Mouse (Mus musculus) lung, embryonic 16.5 days (tissue): Measurements from ENCODE around the gene Sgms1. TPM values are rescaled to one million over a fixed set of nuclear protein-coding genes. Genes with fewer than 3 reads are reported as not detected.

Experiments used
- ATAC-seq: fragments of 200-750 bp; cut with Nextera tagmentation; 2 replicates; pipeline ENCODE4 v1.8.0; 2017; ENCODE audit warnings: low read depth, mild to moderate bottlenecking, moderate library complexity
- H3K27ac ChIP-seq: fragments of 300-500 bp; sonication (generic); 2 replicates; pipeline ENCODE4 v1.5.1; 2014; ENCODE audit warnings: mild to moderate bottlenecking, control low read depth, low read length
- H3K27me3 ChIP-seq: fragments of 300-500 bp; sonication (generic); 2 replicates; pipeline ENCODE4 v1.6.1; 2014; ENCODE audit warnings: low read depth, low read length, mixed read lengths; ENCODE audit not compliant: control insufficient read depth, insufficient read depth
- H3K36me3 ChIP-seq: fragments of 300-500 bp; sonication (generic); 2 replicates; pipeline ENCODE4 v1.6.1; 2014; ENCODE audit warnings: low read length; ENCODE audit not compliant: control insufficient read depth, insufficient read depth
- H3K4me1 ChIP-seq: fragments of 300-500 bp; sonication (generic); replicated peaks from 2 replicates; pipeline ENCODE4 v1.6.1; 2014; ENCODE audit warnings: low read length, mixed read lengths; ENCODE audit not compliant: control insufficient read depth, insufficient read depth
- H3K4me2 ChIP-seq: fragments of 300-500 bp; sonication (generic); 2 replicates; pipeline ENCODE4 v1.6.1; 2014; ENCODE audit warnings: low read depth, low read length, control low read depth
- H3K4me3 ChIP-seq: fragments of 300-500 bp; sonication (generic); 2 replicates; pipeline ENCODE4 v1.5.1; 2014; ENCODE audit warnings: mild to moderate bottlenecking, low read length, control low read depth
- H3K9ac ChIP-seq: fragments of 300-500 bp; sonication (generic); 2 replicates; pipeline ENCODE4 v1.6.1; 2014; ENCODE audit warnings: low read length, control low read depth
- H3K9me3 ChIP-seq: fragments of 300-500 bp; sonication (generic); 2 replicates; pipeline ENCODE4 v1.6.1; 2016; ENCODE audit warnings: low read length; ENCODE audit not compliant: control insufficient read depth
- WGBS: fragments of 180-500 bp; shearing (Covaris S2); extraction: QIAGEN DNeasy Blood & Tissue Kit; methylation state at CpG from one replicate; pipeline ENCODE4 v1.1.7; 2014; 5-methylcytosine and 5-hydroxymethylcytosine counted together
- polyA plus RNA-seq: library from polyadenylated mRNA; unstranded; fragments of >200 nt; fragmentation: Nextera tagmentation; extraction: Ambion mirVana; gene quantifications from 2 replicates; pipeline ENCODE4 v1.2.1, GENCODE M21; 2015

The Sgms1 gene
- polyA plus RNA-seq, 1 experiment from 2014 or later: 63.3 TPM

DNA sequence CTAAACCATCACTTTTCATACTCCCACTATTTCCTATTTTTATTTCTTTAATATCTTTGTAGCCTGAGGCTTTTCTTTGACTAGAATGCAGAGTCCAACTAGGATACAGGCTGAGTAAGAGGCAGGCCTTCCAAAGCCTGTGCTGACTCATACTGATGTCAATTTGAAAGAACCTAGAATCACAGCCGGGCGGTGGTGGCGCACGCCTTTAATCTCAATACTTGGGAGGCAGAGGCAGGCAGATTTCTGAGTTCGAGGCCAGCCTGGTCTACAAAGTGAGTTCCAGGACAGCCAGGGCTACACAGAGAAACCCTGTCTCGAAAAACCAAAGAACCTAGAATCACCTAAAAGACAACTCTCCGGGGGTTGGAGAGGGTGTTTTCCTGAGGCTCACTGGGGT, 214.5 kb downstream of the Sgms1 start:
- H3K4me1 ChIP-seq: peaks cover 31% of the 10 kb centered on the region
- H3K36me3 ChIP-seq: 0 out of 2 replicates have a peak, but pooled peaks cover 2% of the 10 kb centered on the region
- no peak overlapping the region for H3K4me3 ChIP-seq
- H3K27ac ChIP-seq: no peak overlapping the region
- H3K9me3 ChIP-seq: no peaks in the 10 kb centered on the region
- H3K27me3 ChIP-seq: no peaks in the 10 kb centered on the region
- ATAC-seq: no peak
- 96% methylated on average over 7 of the region's 7 CpGs for WGBS
- no peak overlapping the region for H3K4me2 ChIP-seq
- H3K9ac ChIP-seq: no peak overlapping the region

DNA sequence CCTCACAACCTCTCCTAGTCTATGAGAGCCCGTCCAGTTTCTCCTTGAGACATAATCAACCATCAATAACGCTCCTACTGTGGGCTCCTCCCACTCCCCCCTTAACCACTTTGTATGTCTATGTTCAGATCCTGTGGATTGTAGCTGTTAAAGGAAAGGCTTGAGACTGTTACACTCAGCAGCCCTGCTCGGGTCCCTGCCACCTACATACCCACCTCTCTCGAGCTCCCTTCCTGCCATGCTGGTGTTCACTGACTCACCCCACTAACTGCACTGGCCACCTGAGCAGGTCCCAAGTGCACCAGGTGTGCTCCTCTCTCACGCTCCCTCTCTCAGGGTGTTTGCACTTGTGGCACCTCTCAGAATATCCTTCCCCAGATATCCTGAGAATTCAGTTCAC, 215.0 kb downstream of the Sgms1 start:
- Histone ChIP-seq H3K4me1 (peaks cover 29% of the 10 kb centered on the region), H3K27ac (no peak overlapping the region), H3K9ac (no peak overlapping the region), H3K36me3 (0 out of 2 replicates have a peak, but pooled peaks cover 2% of the 10 kb centered on the region), H3K4me2 (no peak overlapping the region), H3K27me3 (no peaks in the 10 kb centered on the region), H3K9me3 (no peaks in the 10 kb centered on the region), H3K4me3 (no peak overlapping the region)
- no peak for ATAC-seq
- WGBS: 67% methylated on average over 5 of the region's 5 CpGs

DNA sequence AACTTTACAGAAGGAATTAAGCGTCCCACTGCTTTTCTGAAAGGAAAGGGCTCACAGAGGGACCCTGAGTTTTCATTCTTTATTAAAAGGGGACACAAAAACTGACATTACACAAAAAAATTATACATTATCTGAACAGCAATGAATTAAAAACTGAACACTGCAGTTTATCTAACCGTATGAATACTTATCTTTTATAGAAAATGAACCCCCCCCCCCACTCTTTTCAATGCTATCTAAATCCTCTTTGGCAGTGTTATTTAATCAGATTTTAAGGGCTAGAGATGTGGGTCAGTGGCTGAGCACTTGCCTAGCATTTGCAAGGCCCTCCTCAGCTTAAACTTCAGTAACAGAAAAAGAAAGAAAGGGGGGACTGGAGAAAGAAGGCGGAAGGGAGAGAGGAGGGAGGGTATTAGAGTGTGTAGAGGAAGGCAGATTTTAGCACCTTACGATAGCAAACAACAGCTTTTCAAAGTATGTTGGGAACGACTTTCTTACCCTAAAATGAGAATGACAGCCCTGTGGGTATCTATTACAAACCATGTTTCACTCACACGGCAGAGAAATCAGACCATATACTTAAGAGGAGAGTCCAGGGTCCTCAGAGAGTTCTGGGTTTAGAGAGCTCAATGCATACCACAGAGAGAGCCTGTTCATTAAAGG, 215.9 kb downstream of the Sgms1 start:
- H3K36me3 ChIP-seq: 0 out of 2 replicates have a peak, but pooled peaks cover 2% of the 10 kb centered on the region
- ATAC-seq: no peak
- H3K27ac ChIP-seq: no peak overlapping the region
- H3K27me3 ChIP-seq: no peaks in the 10 kb centered on the region
- no peak overlapping the region for H3K9ac ChIP-seq
- H3K4me1 ChIP-seq: peaks cover 20% of the 10 kb centered on the region
- 72% methylated on average over 6 of the region's 6 CpGs for WGBS
- no peaks in the 10 kb centered on the region for H3K9me3 ChIP-seq
- H3K4me2 ChIP-seq: no peak overlapping the region
- H3K4me3 ChIP-seq: no peak overlapping the region

DNA sequence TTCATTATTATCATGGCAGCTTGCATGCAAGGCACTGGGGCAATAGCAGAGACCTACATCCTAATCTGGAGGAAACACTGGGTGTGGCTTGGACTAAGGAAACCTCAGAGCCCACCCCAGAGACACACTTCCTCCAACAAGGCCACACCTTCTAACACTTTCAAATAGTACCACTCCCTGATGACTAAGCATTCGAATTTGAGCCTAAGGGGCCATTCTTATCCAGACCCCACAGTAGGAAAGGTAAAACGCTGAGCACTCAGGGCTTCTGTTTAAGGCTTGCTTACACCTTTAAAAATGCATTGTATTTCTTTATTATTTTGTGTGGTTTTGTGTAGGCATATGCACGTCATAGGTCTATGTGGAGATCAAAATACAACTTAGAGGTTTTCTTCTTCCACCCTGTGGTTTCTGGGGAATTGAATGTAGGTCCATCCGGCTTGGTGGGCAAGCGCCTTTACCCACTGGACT, 217.0 kb downstream of the Sgms1 start:
- Histone ChIP-seq H3K27me3 (no peaks in the 10 kb centered on the region), H3K27ac (no peak overlapping the region), H3K9ac (no peak overlapping the region), H3K4me1 (peaks cover 15% of the 10 kb centered on the region), H3K4me3 (no peak overlapping the region), H3K36me3 (no peaks in the 10 kb centered on the region), H3K4me2 (no peak overlapping the region), H3K9me3 (no peaks in the 10 kb centered on the region)
- no peak for ATAC-seq
- WGBS: 88% methylated on average over 5 of the region's 5 CpGs

DNA sequence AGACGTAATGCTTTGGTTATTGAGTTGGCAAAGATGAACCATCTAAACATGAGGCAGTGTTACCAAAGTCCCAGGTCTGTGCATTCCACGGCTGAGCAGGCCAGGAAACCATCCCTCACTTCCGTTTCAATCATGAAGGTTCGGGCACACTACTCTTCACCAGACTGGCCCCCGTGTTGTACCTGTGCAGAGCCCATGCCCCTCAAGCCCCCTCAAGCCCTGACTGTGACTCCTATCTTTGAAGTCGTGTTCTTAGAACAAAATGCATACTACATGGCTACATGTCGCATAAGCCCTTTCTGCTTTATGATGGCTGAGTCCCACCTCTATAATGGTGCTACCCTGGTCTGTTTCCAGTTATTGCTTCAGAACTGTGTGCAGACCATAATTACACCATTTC, 217.5 kb downstream of the Sgms1 start:
- no peaks in the 10 kb centered on the region for H3K9me3 ChIP-seq
- H3K4me3 ChIP-seq: no peak overlapping the region
- H3K27me3 ChIP-seq: no peaks in the 10 kb centered on the region
- H3K27ac ChIP-seq: no peak overlapping the region
- H3K4me2 ChIP-seq: no peak overlapping the region
- H3K4me1 ChIP-seq: peaks cover 15% of the 10 kb centered on the region
- 90% methylated on average over 7 of the region's 7 CpGs for WGBS
- no peaks in the 10 kb centered on the region for H3K36me3 ChIP-seq
- no peak for ATAC-seq
- no peak overlapping the region for H3K9ac ChIP-seq

DNA sequence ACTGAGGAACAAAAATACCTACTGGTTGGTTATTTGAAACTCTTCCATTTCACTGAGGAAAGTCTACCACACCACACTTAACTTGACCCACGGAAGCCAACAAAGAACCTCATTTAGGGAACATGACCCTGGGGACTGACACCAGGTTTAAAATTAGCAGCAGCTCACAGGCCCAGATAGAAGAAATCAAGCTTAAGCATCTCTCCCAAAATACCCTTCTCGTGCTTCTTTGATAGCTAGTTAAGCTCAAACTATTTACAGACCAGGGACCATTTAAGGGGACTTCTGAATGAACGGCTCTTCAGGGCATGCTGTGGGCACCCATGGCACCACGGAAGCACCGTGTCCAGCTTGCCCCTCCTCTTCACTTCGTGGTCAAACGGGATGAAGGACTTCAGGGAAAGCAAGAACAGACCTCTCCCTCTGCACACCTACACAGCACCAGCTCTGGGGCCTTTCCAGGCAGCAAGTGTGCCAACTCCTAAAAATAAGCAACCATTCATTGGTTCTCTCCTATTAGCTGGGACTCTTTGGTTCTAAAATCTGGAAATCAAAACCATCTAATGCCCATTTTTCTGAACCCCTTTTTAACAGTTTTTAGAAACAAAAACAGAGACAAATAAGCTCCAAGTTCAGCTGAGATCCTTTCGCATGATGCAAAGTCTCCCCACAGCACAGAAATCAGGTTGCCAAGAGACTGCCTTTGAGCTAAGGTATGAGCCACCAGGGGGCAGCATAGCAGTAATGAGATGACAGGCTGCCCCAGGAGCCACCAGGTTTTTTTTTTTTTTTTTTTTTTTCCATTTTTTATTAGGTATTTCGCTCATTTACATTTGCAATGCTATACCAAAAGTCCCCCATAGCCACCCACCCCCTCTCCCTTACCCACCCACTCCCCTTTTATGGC, 219.6 kb downstream of the Sgms1 start:
- no peak overlapping the region for H3K4me2 ChIP-seq
- H3K9ac ChIP-seq: no peak overlapping the region
- H3K9me3 ChIP-seq: no peaks in the 10 kb centered on the region
- H3K4me1 ChIP-seq: peaks cover 6% of the 10 kb centered on the region; the same call in 1 of the 2 replicates
- H3K36me3 ChIP-seq: no peaks in the 10 kb centered on the region
- H3K4me3 ChIP-seq: no peak overlapping the region
- no peak overlapping the region for H3K27ac ChIP-seq
- 68% methylated on average over 8 of the region's 9 CpGs for WGBS
- no peak for ATAC-seq
- no peaks in the 10 kb centered on the region for H3K27me3 ChIP-seq

DNA sequence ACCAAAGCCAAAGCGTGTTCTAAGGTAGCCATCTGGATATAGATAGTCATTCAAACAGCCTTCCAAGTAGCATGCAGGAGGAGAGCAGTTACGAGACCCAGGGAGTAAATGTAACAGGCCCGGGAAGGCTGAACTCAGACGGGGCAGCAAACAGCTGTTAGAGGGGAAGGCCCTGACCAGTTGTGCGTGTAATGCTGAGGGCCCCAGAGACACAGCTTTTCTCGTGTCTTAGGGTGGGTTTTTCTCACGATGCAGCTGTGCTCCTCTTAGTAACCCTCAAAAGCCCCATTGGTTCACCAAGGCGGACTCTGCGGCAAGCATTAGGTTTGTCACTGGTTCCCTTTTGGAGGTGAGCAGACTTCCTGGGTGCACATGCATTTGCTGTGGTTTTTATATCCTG, 221.5 kb downstream of the Sgms1 start:
- H3K9ac ChIP-seq: no peak overlapping the region
- H3K36me3 ChIP-seq: no peaks in the 10 kb centered on the region
- H3K27ac ChIP-seq: no peak overlapping the region
- H3K4me2 ChIP-seq: no peak overlapping the region
- no peaks in the 10 kb centered on the region for H3K27me3 ChIP-seq
- H3K9me3 ChIP-seq: no peaks in the 10 kb centered on the region
- H3K4me1 ChIP-seq: peaks cover 6% of the 10 kb centered on the region; the same call in 1 of the 2 replicates
- no peak overlapping the region for H3K4me3 ChIP-seq
- ATAC-seq: no peak
- WGBS: 89% methylated on average over 9 of the region's 9 CpGs

DNA sequence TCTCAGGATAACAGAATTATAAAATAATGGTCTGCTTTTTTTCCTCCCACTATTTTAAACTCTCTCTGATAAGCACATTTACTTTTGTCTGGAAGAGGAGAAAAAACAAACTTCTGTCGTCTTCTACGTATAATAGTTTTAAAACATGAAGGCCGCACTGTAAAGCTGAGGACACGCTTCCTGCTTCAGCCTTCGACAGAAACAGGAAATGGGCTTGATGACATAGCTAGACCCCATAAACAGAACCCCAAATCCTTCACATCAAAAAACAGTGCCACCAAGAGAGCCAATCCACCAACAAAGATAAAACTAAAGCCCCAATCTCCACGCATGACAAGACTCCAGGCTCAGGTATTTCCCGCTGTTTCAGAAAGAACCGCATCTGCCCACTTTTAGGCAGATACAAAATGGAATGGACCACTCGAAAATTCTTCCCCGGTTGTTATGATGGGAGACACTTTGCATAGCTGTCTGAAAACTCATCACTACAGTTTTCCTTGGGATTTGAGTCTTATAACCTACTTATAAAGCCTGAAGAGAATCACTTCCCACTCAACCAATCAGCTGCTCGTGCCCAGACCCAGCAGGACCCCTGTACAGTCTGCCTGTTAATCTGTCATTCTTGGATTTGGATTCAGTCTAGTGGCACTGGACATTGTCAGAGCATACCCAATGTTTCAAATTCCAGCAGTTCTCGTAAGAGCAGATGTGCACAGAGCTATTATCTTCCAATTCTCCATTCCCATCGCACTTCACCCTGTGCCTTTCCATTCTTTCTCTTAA, 222.5 kb downstream of the Sgms1 start:
- Histone ChIP-seq H3K27me3 (no peaks in the 10 kb centered on the region), H3K27ac (no peak overlapping the region), H3K4me2 (no peak overlapping the region), H3K9me3 (no peaks in the 10 kb centered on the region), H3K9ac (no peak overlapping the region), H3K36me3 (no peaks in the 10 kb centered on the region), H3K4me3 (no peak overlapping the region), H3K4me1 (peaks cover 3% of the 10 kb centered on the region; the same call in 1 of the 2 replicates)
- ATAC-seq: no peak
- 85% methylated on average over 13 of the region's 13 CpGs for WGBS

DNA sequence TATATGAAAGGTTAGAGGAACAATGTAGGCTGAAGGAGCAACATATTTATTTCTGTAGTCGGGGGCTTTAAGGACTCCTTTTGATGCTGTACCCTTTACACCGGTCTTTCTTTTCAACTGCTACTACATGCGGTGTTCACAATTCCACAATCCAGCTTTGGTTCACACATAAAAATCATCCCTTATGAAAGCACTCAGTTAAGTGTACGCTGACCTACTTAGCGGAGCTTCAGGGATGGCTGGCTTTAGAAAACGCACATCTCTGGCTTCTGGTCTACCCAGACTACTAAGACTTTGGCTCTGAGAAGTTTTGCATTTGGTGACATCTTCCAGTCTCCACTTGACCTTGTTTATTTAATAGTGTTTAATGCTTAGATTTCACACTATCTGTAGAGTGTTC, 223.8 kb downstream of the Sgms1 start:
- Histone ChIP-seq H3K4me2 (no peak overlapping the region), H3K27me3 (no peaks in the 10 kb centered on the region), H3K9ac (no peak overlapping the region), H3K36me3 (no peaks in the 10 kb centered on the region), H3K4me1 (peaks cover 3% of the 10 kb centered on the region; the same call in 1 of the 2 replicates), H3K9me3 (no peaks in the 10 kb centered on the region), H3K27ac (no peak overlapping the region), H3K4me3 (no peak overlapping the region)
- 89% methylated on average over 6 of the region's 6 CpGs for WGBS
- ATAC-seq: no peak
